Mouse (Mus musculus): Measurements from ENCODE around the gene 1700017D01Rik. TPM values are rescaled to one million over a fixed set of nuclear protein-coding genes. Genes with fewer than 3 reads are reported as not detected.

The 1700017D01Rik gene
- polyA plus RNA-seq, 1 experiment from 2014 or later = not detected

Other genes with a start within 250 kb of the 1700017D01Rik start
- 50.1 and 53.0 TPM in 2 replicates for gene Tmem109, start 248.9 kb downstream of the 1700017D01Rik start, polyA plus RNA-seq (2016; fragmentation: Nextera tagmentation; extraction: Ambion mirVana)
- 35.8 and 37.2 TPM in 2 replicates for gene Prpf19, start 235.6 kb downstream of the 1700017D01Rik start, polyA plus RNA-seq (2016; fragmentation: Nextera tagmentation; extraction: Ambion mirVana)
- not detected in 2 replicates for gene Zp1, start 210.2 kb downstream of the 1700017D01Rik start, polyA plus RNA-seq (2016; fragmentation: Nextera tagmentation; extraction: Ambion mirVana)
- 0.04 and 0.09 TPM in 2 replicates for gene Ptgdr2, start 193.7 kb downstream of the 1700017D01Rik start, polyA plus RNA-seq (2016; fragmentation: Nextera tagmentation; extraction: Ambion mirVana)
- gene Ccdc86, start 181.6 kb downstream of the 1700017D01Rik start, polyA plus RNA-seq (2016; fragmentation: Nextera tagmentation; extraction: Ambion mirVana) = 31.1 and 39.2 TPM in 2 replicates
- not detected in 2 replicates for gene Ms4a10, start 156.2 kb downstream of the 1700017D01Rik start, polyA plus RNA-seq (2016; fragmentation: Nextera tagmentation; extraction: Ambion mirVana)
- gene Ms4a15, start 137.6 kb downstream of the 1700017D01Rik start, polyA plus RNA-seq (2016; fragmentation: Nextera tagmentation; extraction: Ambion mirVana) = not detected in 2 replicates
- gene Ms4a18, start 112.8 kb downstream of the 1700017D01Rik start, polyA plus RNA-seq (2016; fragmentation: Nextera tagmentation; extraction: Ambion mirVana) = not detected in 2 replicates
- not detected in 2 replicates for gene Ms4a8a, start 49.8 kb downstream of the 1700017D01Rik start, polyA plus RNA-seq (2016; fragmentation: Nextera tagmentation; extraction: Ambion mirVana)
- gene 1700025F22Rik, start 34.4 kb upstream of the 1700017D01Rik start, polyA plus RNA-seq (2016; fragmentation: Nextera tagmentation; extraction: Ambion mirVana) = not detected in 2 replicates
- not detected in 2 replicates for gene Ms4a13, start 65.9 kb upstream of the 1700017D01Rik start, polyA plus RNA-seq (2016; fragmentation: Nextera tagmentation; extraction: Ambion mirVana)
- not detected in 2 replicates for gene Ms4a12, start 101.6 kb upstream of the 1700017D01Rik start, polyA plus RNA-seq (2016; fragmentation: Nextera tagmentation; extraction: Ambion mirVana)
- gene Ms4a1, start 135.4 kb upstream of the 1700017D01Rik start, polyA plus RNA-seq (2016; fragmentation: Nextera tagmentation; extraction: Ambion mirVana) = 0.04 TPM in 1 of 2 replicates, not detected in the other
- gene Ms4a5, start 153.0 kb upstream of the 1700017D01Rik start, polyA plus RNA-seq (2016; fragmentation: Nextera tagmentation; extraction: Ambion mirVana) = not detected in 2 replicates
- not detected in 2 replicates for gene Ms4a14, start 183.6 kb upstream of the 1700017D01Rik start, polyA plus RNA-seq (2016; fragmentation: Nextera tagmentation; extraction: Ambion mirVana)
- 0.37 and 0.89 TPM in 2 replicates for gene Ms4a7, start 205.3 kb upstream of the 1700017D01Rik start, polyA plus RNA-seq (2016; fragmentation: Nextera tagmentation; extraction: Ambion mirVana)
- 0.90 and 3.7 TPM in 2 replicates for gene Ms4a4a, start 244.6 kb upstream of the 1700017D01Rik start, polyA plus RNA-seq (2016; fragmentation: Nextera tagmentation; extraction: Ambion mirVana)